Mouse (Mus musculus) forebrain, postnatal 0 days (tissue): ENCODE results near the gene Rapgef3. TPM values are rescaled to one million over a fixed set of nuclear protein-coding genes. Genes with fewer than 3 reads are reported as not detected.

Experiments
- ATAC-seq: fragments of 200-750 bp; cut with Nextera tagmentation; 2 replicates; pipeline ENCODE4 v1.8.0; 2017; ENCODE audit warnings: mild to moderate bottlenecking, moderate library complexity
- DNase-seq: peaks from one replicate; pipeline ENCODE4 v3.0.0-alpha.2; 2015
- H3K27ac ChIP-seq: fragments of 300-500 bp; sonication (generic); 2 replicates; pipeline ENCODE4 v1.5.1; 2014; ENCODE audit warnings: low read depth, mild to moderate bottlenecking, antibody characterized with exemption, low read length, moderate library complexity, mixed read lengths
- H3K27me3 ChIP-seq: fragments of 300-500 bp; sonication (generic); 2 replicates; pipeline ENCODE4 v1.6.1; 2014; ENCODE audit warnings: mild to moderate bottlenecking, low read length, mixed read lengths; ENCODE audit not compliant: insufficient read depth
- H3K36me3 ChIP-seq: fragments of 300-500 bp; sonication (generic); 2 replicates; pipeline ENCODE4 v1.6.1; 2014; ENCODE audit warnings: mild to moderate bottlenecking, moderate library complexity; ENCODE audit not compliant: insufficient read depth
- H3K4me1 ChIP-seq: fragments of 300-500 bp; sonication (generic); 2 replicates; pipeline ENCODE4 v1.6.1; 2014; ENCODE audit warnings: antibody characterized with exemption; ENCODE audit not compliant: insufficient read depth
- H3K4me2 ChIP-seq: fragments of 300-500 bp; sonication (generic); 2 replicates; pipeline ENCODE4 v1.6.1; 2014; ENCODE audit warnings: low read depth, mild to moderate bottlenecking, moderate library complexity
- H3K4me3 ChIP-seq: fragments of 300-500 bp; sonication (generic); 2 replicates; pipeline ENCODE4 v1.5.1; 2014; ENCODE audit warnings: low read depth, low read length, mixed read lengths
- H3K9ac ChIP-seq: fragments of 300-500 bp; sonication (generic); 2 replicates; pipeline ENCODE4 v1.6.1; 2014; ENCODE audit warnings: mild to moderate bottlenecking
- H3K9me3 ChIP-seq: fragments of 300-500 bp; sonication (generic); 2 replicates; pipeline ENCODE4 v1.6.1; 2016; ENCODE audit warnings: low read length
- CTCF ChIP-seq: sonication (generic); IDR thresholded peaks from 2 replicates; pipeline ENCODE4 v1.5.1; 2016; ENCODE audit warnings: antibody characterized with exemption, control low read depth, low read depth
- WGBS: fragments of 180-500 bp; shearing (Covaris S2); extraction: QIAGEN DNeasy Blood & Tissue Kit; methylation state at CpG from one replicate; pipeline ENCODE4 v1.1.7; 2014; 5-methylcytosine and 5-hydroxymethylcytosine counted together
- polyA plus RNA-seq: library from polyadenylated mRNA; unstranded; fragments of >200 nt; fragmentation: Nextera tagmentation; extraction: Ambion mirVana; gene quantifications from 2 replicates; pipeline ENCODE4 v1.2.1, GENCODE M21; 2015
- total RNA-seq: library from RNA; depleted of rRNA; stranded (reverse); fragments of >200 nt; gene quantifications from 2 replicates; pipeline ENCODE4 v1.2.3, GENCODE M21; 2014

Gene Rapgef3
- total and polyA plus RNA-seq, 2 experiments from 2014 or later, result 8.7 to 16.6 TPM

DNA sequence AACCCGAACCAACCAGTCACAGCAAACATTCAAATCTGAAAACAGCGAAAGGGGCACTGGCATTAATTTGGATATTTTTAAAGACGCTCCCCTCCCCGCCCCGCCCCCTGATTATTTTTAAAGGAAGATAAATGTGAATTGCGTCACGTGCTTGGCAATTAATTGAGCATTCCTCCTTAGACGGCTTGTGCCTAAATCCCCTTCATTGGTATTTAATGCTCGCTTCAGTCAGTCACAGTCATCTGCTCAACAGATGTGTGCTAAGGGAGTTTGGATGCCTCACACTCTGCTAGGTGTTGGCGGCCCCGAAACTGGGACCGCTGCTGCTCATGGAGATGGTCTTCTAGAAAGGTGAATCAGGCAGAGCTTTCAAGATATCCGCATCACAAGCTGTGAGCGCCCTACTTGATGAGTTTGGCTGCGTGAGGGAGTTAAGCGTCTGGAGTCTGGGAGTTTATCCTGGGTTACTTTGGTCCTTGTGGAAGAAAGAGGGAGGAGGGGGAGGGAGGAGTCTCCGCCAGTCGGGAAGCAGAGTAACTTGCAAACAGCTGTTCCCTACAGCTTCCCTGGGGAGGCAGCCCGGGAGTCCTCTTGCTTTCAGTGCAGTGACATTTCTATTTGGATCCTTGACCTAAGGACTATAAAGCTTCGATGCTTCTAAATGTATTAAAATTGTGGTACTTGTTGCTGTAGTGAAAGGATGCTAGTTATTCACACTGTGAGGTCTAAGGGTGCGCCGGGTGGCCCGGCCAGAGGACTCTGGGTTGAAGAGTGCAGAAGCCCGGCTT lies 14.4 kb upstream of the Rapgef3 start:
- WGBS, result 13% methylated on average over 24 of the region's 24 CpGs
- Histone ChIP-seq H3K4me2 (peak overlapping the region; percentile 19), H3K36me3 (no peaks in the 10 kb centered on the region), H3K4me3 (no peak overlapping the region), H3K27me3 (no peaks in the 10 kb centered on the region), H3K27ac (no peak overlapping the region), H3K9ac (no peak overlapping the region), H3K4me1 (no peaks in the 10 kb centered on the region), H3K9me3 (no peaks in the 10 kb centered on the region)
- DNase-seq (no peak), ATAC-seq (no peak)
- no peak for TF ChIP-seq CTCF

DNA sequence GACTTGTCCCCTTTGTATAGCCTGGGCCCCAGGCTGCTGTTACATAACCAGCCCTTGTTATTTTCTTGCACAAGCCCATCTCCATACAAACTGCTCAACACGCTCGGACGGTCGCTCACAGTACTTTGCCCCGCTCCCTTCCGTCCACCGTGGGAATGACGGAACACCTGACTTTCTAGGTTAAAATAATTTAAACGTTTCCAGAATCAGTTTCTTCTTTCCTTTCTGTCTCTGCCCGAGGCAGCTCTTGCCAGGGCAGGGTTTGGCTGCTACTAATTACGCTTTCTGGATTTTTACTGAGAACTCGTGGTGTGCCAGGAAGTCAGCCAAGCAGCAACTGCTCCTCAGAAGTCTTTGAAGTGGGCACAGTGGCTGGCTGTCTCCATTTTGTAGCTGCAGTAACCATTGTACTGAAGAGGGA lies 12.8 kb upstream of the Rapgef3 start:
- WGBS, result 42% methylated on average over 12 of the region's 12 CpGs
- H3K9me3 ChIP-seq, result no peaks in the 10 kb centered on the region
- H3K4me1 ChIP-seq, result no peaks in the 10 kb centered on the region
- no peak overlapping the region for H3K27ac ChIP-seq
- no peak for DNase-seq
- no peaks in the 10 kb centered on the region for H3K27me3 ChIP-seq
- ATAC-seq, result no peak
- H3K9ac ChIP-seq, result no peak overlapping the region
- H3K36me3 ChIP-seq, result no peaks in the 10 kb centered on the region
- H3K4me3 ChIP-seq, result no peak overlapping the region
- no peak overlapping the region for H3K4me2 ChIP-seq
- no peak for TF ChIP-seq CTCF

DNA sequence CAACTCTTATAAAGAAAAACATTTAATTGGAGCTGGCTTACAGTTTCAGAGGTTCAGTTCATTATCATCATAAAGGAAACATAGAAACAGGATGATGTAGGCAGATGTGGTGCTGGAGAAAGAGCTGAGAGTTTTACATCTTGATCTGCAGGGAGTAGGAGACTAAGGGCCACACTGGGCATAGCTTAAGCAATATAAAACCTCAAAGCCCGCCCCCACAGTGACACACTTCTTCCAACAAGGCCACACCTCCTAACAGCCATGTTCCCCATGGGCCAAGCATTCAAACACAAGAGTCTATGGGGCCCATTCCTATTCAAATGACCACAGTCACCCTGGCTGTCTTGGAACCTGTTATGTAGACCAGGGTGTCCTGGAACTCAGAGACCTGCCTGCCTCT lies 11.8 kb upstream of the Rapgef3 start:
- Histone ChIP-seq H3K4me2 (no peak overlapping the region), H3K27ac (no peak overlapping the region), H3K9me3 (no peaks in the 10 kb centered on the region), H3K4me3 (no peak overlapping the region), H3K36me3 (no peaks in the 10 kb centered on the region), H3K27me3 (no peaks in the 10 kb centered on the region), H3K4me1 (no peaks in the 10 kb centered on the region), H3K9ac (no peak overlapping the region)
- DNase-seq, result no peak
- 93% methylated on average over 1 of the region's 1 CpGs for WGBS
- ATAC-seq, result no peak
- no peak for TF ChIP-seq CTCF

DNA sequence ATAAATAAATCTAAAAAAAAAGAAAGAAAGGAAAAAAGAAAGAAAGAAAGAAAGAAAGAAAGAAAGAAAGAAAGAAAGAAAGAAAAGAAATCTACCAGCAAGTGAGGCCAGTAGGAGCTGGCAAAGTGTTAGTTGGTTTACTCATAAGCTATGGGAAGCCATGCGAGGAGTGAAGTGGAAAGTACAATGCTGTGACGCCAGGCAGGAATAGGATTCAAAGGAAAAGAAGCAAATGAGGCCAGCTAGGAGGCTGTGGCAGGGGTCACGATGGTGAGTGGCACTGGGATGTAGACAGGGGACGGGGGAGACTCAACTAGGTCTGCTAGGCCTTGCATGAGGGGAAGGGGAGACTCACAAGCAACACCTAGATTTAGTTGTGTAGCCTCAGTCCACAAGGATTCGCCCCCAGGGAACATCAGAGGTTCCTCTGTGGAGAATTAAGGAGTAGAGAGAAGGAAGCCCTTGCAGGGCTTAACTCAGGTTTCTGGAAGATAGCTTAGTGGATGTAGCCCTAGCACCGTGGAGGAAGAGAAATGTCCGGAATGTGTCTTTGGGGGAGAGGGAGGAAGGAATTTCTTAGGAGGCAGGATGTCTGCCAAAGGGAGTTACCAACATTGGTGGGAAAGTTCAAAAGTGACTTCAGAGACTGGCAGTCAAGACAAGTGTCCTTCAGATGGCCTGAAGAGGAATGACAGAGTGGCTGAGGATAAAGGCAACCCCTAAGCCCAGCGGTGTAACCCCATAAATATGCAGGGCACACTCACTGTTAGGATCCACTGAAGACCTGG lies 10.7 kb upstream of the Rapgef3 start, which contains the start of gene Slc48a1:
Gene Slc48a1 (plus strand): TSS at position 210 of the 788 bp plus-strand sequence.
- Histone ChIP-seq H3K9ac (no peak within 1 kb of the TSS), H3K4me1 (no peaks in the 10 kb centered on the region), H3K4me2 (no peak within 1 kb of the TSS), H3K27ac (no peak within 1 kb of the TSS), H3K9me3 (no peaks in the 10 kb centered on the region), H3K27me3 (no peaks in the 10 kb centered on the region), H3K36me3 (no peaks in the 10 kb centered on the region), H3K4me3 (no peak within 1 kb of the TSS)
- no peak for DNase-seq
- ATAC-seq, result no peak
- WGBS, result 74% methylated on average over 8 of the region's 8 CpGs
- TF ChIP-seq CTCF, result no peak

DNA sequence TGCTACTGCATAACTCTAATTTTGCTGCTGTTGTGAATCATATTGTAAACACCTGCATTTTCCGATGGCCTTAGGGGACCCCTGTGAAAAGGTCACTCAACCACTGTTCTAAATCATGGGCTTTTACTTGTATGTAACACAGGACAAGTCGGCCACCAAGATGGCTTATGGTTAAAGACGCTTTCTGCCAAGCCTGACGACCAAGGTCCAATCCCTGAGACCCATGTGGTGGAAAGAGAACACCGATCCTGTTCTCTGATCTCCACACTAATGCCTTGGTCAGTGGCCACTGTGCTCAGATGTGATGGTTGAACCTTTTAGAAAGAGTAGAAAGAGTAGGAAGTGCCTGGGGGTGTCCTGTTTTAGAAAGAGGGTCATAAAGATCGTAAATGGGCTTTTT lies 9.1 kb upstream of the Rapgef3 start:
- Histone ChIP-seq H3K27me3 (no peaks in the 10 kb centered on the region), H3K36me3 (no peaks in the 10 kb centered on the region), H3K4me1 (no peaks in the 10 kb centered on the region), H3K4me3 (no peak overlapping the region), H3K9me3 (no peaks in the 10 kb centered on the region), H3K27ac (no peak overlapping the region), H3K4me2 (no peak overlapping the region), H3K9ac (no peak overlapping the region)
- DNase-seq (no peak), ATAC-seq (no peak)
- 82% methylated on average over 6 of the region's 6 CpGs for WGBS
- TF ChIP-seq CTCF, result no peak

DNA sequence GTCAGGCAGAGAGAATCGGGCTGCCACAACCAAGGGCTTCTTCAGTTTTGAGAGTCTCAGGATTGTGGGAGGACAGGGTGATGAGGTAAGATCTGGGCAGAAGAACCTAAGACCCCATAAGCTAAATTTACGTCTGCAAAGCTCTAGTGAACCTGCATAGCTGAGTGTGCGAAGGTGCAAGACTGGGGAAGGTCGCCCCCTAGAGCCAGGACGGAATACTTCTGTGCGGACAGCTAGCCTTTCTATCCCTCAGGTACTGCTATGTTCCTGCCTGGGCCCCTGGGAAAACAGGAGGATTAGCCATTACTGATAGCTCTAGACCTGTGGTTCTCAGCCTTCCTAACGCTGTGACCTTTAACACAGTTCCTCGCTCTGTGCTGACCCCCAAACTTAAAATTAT lies 8.7 kb upstream of the Rapgef3 start:
- DNase-seq (peak; percentile 55), ATAC-seq (no peak)
- Histone ChIP-seq H3K4me2 (no peak overlapping the region), H3K9me3 (no peaks in the 10 kb centered on the region), H3K4me1 (no peaks in the 10 kb centered on the region), H3K4me3 (no peak overlapping the region), H3K27me3 (no peaks in the 10 kb centered on the region), H3K36me3 (no peaks in the 10 kb centered on the region), H3K27ac (no peak overlapping the region), H3K9ac (no peak overlapping the region)
- TF ChIP-seq CTCF, result peak; percentile 75
- 8% methylated on average over 8 of the region's 8 CpGs for WGBS

DNA sequence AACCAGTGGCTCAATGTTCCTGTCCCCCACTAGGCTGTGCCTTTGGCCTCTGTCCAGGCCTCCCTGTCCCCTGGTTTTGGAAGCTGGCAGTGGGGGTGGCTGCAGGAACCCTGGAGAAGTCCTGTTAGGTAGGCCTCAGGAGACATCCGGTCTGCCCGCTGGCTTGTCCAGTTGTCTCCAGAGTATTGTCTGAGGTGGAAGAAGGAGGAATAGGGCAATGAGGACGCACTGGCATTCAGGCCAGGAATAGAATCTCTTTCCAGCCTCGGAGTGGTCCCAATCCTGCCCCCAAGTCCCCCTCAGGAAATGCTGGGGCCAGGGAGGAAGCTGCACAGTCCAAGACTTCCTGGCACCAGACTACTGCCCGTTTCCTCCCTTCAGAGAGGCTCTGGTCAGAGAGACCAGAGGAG lies 6.2 kb upstream of the Rapgef3 start:
- no peak overlapping the region for H3K27ac ChIP-seq
- DNase-seq (no peak), ATAC-seq (no peak)
- no peak overlapping the region for H3K4me3 ChIP-seq
- WGBS, result 80% methylated on average over 5 of the region's 5 CpGs
- H3K9me3 ChIP-seq, result no peaks in the 10 kb centered on the region
- no peaks in the 10 kb centered on the region for H3K36me3 ChIP-seq
- no peak overlapping the region for H3K4me2 ChIP-seq
- no peaks in the 10 kb centered on the region for H3K4me1 ChIP-seq
- no peak for TF ChIP-seq CTCF
- H3K9ac ChIP-seq, result no peak overlapping the region
- H3K27me3 ChIP-seq, result no peaks in the 10 kb centered on the region
